Mouse (Mus musculus) lung, postnatal 0 days (tissue): Measurements from ENCODE around the gene Shank1.

ENCODE experiments used
- CTCF ChIP-seq: IDR thresholded peaks from 2 replicates; pipeline ENCODE4 v1.5.1; 2016; ENCODE audit warnings: antibody characterized with exemption, mild to moderate bottlenecking
- EP300 ChIP-seq: IDR thresholded peaks from 2 replicates; pipeline ENCODE4 v1.6.1; 2016; ENCODE audit warnings: antibody characterized with exemption, mild to moderate bottlenecking, control low read depth

DNA sequence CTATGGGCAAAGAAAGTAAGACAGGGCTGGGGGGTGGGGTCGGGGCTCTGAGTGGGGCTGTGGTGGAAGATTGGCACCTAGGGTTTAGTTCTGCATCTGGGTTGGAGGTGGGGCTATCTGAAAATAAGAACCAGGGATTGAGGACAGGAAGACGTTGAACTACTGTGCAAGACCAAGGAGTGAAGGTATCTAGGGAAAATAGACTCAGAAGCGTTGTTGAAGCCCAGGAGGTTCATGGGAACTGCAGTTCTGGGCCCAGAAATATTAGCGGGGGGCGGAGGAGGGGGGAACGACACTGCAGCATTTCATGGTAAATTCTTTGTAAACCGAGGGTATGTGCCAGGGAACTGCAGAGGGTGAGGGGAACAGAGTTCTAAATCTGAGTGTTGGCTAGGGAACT is 63.4 kb downstream of the Shank1 start:
- TF ChIP-seq CTCF = no peak
- TF ChIP-seq EP300 = no peak
